Mouse (Mus musculus) erythroblast, adult 5-6 weeks (primary cell): ENCODE results near the gene Fam240b. TPM values are rescaled to one million over a fixed set of nuclear protein-coding genes. Genes with fewer than 3 reads are reported as not detected.
A peak's percentile ranks its signal among the peaks of the same experiment; 100 is the strongest.

Source experiments
- ATAC-seq: replicated peaks from 2 replicates; pipeline ENCODE4 v1.8.0; 2016; ENCODE audit warnings: moderate number of reproducible peaks, mild to moderate bottlenecking, moderate TSS enrichment, inconsistent platforms; ENCODE audit not compliant: poor library complexity, low FRiP score, severe bottlenecking
- total RNA-seq, 2 experiments: library from RNA; stranded (forward) in 1 of 2; stranded (reverse) in 1 of 2; fragments of 150-400 nt in 1 of 2; fragments of 200-764, 138-1000 nt in 1 of 2; gene quantifications; 2 replicates each; pipeline versions ENCODE4 v1.2.3 to v1.2.4; 2015 to 2017; ENCODE audit warnings: low replicate concordance in 2 of 2

The Fam240b gene
- total RNA-seq, 2 experiments from 2014 or later = not detected

- ATAC-seq = no peak
Observed at GRCm38 (mm10) chr13:64443263-64443894, 54.2 kb downstream of the Fam240b start.

- no peak for ATAC-seq
Observed at GRCm38 (mm10) chr13:64440592-64440991, 57.0 kb downstream of the Fam240b start.

GRCm38 (mm10) chr13:64439471-64439870 is 58.1 kb downstream of the Fam240b start:
- no peak for ATAC-seq

- peak; percentile 80 for ATAC-seq
Observed at GRCm38 (mm10) chr13:64438863-64439452, 58.6 kb downstream of the Fam240b start.

GRCm38 (mm10) chr13:64437801-64438200 is 59.8 kb downstream of the Fam240b start:
- ATAC-seq = no peak

GRCm38 (mm10) chr13:64432017-64432995 is 65.3 kb downstream of the Fam240b start, which contains the start of gene Cdk20:
Gene Cdk20 (plus strand): TSS chr13:64432314.
- peak; percentile 97 for ATAC-seq

Other genes with a start within 250 kb of the Fam240b start
- gene Cdc14b, start 222.5 kb downstream of the Fam240b start, total RNA-seq (2015; ENCODE audit: low replicate concordance) = 0.63 and 1.2 TPM in 2 replicates
- 0.51 TPM in 1 of 2 replicates, not detected in the other for gene Cdc14b, start 222.5 kb downstream of the Fam240b start, total RNA-seq (2017; ENCODE audit: low replicate concordance)
- 3.1 and 6.5 TPM in 2 replicates for gene Aaed1, start 185.1 kb downstream of the Fam240b start, total RNA-seq (2015; ENCODE audit: low replicate concordance)
- 11.8 and 13.0 TPM in 2 replicates for gene Aaed1, start 185.1 kb downstream of the Fam240b start, total RNA-seq (2017; ENCODE audit: low replicate concordance)
- gene Ctsl, start 126.9 kb downstream of the Fam240b start, total RNA-seq (2015; ENCODE audit: low replicate concordance) = 12.5 and 19.9 TPM in 2 replicates
- gene Ctsl, start 126.9 kb downstream of the Fam240b start, total RNA-seq (2017; ENCODE audit: low replicate concordance) = 4.5 and 17.6 TPM in 2 replicates
- gene Cdk20, start 65.5 kb downstream of the Fam240b start, total RNA-seq (2015; ENCODE audit: low replicate concordance) = 0.63 TPM in 1 of 2 replicates, not detected in the other
- gene Cdk20, start 65.5 kb downstream of the Fam240b start, total RNA-seq (2017; ENCODE audit: low replicate concordance) = 0.51 TPM in 1 of 2 replicates, not detected in the other